Mouse (Mus musculus) adrenal gland, postnatal 14 days (tissue): ENCODE results near the gene C87436. TPM values are rescaled to one million over a fixed set of nuclear protein-coding genes. Genes with fewer than 3 reads are reported as not detected.

Source experiments
- DNase-seq: peaks from one replicate; pipeline ENCODE4 v3.0.0; 2021; ENCODE audit warnings: mixed read lengths
- long read RNA-seq, 2 experiments: library from polyadenylated mRNA; stranded (forward); transcript quantifications; one replicate each; pipeline ENCODE4 v2.0.0; 2021
- total RNA-seq: library from RNA; stranded (reverse); gene quantifications from 2 replicates; pipeline ENCODE4 v1.2.3, GENCODE M21; 2021

Gene C87436
- 15.6 and 16.4 TPM in 2 replicates for total RNA-seq
- long read RNA-seq, experiment 1, transcript C87436-201 (10 exons, 2,534 nt), result major isoform, 6 of 23 reads
- long read RNA-seq, experiment 1, partial matches to known transcripts, result 0 of 23 reads
- long read RNA-seq, experiment 1, other reads (novel, unspliced or antisense), result 16 of 23 reads
- long read RNA-seq, experiment 2, partial matches to known transcripts, result 2 of 19 reads
- long read RNA-seq, experiment 2, other reads (novel, unspliced or antisense), result 16 of 19 reads

- peak; percentile 96 for DNase-seq
Observed at GRCm38 (mm10) chr6:86438272-86439118, at the start of gene C87436. Gene C87436 (plus strand): TSS chr6:86438374.

- DNase-seq, result no peak
Observed at GRCm38 (mm10) chr6:86388461-86388860, 49.7 kb upstream of the C87436 start.

GRCm38 (mm10) chr6:86391326-86391725 lies 46.8 kb upstream of the C87436 start:
- no peak for DNase-seq

GRCm38 (mm10) chr6:86393187-86393586 lies 45.0 kb upstream of the C87436 start:
- DNase-seq, result peak; percentile 21

DNA sequence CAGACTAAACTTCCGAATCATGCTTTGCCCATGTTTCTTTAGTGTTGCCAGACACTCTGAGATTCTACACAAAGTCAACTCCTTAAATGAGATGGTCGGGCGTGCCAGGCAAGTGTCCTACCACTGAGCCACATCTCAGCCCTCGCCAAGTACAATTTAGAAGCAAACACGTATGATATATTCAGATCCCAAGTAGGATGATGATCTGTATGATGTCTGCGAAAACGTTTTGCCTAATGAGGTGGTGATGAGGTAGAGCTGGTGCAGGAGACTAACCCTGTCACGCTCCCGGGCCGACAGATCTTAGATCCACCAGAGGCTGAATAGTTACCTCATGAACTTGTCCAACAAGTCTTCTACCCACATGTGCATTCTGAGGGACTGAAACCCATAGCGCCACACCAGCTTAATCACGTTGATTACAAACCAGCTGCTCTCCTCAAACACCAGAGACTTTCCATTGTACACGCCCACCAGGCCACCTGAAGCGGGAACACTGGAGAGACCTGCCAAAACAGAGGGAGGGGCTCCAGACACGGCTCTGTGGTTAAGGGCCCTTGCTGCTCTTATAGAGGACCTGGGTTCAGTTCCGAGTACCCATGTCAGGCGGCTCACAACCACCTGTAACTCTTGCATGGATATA lies 44.0 kb upstream of the C87436 start:
- DNase-seq, result no peak

GRCm38 (mm10) chr6:86395021-86395420 lies 43.2 kb upstream of the C87436 start:
- no peak for DNase-seq

GRCm38 (mm10) chr6:86395969-86396368 lies 42.2 kb upstream of the C87436 start:
- no peak for DNase-seq

DNA sequence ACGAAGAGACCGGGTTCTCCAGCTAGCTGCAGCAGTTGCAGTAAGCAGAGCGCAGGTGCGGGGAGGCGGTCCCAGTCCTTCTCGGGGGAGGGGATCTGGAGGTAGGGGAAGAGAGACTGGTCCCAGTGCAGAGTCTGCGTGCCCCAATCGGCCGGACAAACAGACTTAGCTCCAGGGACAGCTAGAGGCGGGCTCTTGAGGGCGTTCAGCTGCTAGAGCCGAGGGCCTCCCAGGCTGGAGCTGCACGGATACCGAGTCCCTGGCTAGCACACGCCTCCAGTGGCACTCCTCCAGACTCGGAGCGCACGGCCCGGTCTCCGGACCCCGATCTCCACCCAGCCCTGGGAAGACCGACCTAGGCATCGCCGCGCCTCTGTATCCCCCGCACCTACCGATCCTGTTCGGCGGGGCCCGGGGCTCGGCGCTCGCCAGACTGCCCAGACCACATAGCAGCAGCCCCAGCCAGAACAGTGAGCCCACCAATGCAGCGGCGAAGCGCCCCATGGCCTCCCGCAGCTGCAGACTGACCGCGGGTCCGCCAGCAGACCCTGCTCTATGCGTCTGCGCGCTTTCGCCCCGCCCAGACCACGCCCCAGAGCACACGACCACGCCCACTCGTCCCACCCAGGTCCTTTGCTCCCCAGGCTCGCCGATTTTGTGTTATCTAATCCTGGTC lies 41.5 kb upstream of the C87436 start, which contains the start of gene Pcyox1:
Gene Pcyox1 (minus strand): TSS at position 574 of the 676 bp plus-strand sequence.
- peak; percentile 93 for DNase-seq

DNA sequence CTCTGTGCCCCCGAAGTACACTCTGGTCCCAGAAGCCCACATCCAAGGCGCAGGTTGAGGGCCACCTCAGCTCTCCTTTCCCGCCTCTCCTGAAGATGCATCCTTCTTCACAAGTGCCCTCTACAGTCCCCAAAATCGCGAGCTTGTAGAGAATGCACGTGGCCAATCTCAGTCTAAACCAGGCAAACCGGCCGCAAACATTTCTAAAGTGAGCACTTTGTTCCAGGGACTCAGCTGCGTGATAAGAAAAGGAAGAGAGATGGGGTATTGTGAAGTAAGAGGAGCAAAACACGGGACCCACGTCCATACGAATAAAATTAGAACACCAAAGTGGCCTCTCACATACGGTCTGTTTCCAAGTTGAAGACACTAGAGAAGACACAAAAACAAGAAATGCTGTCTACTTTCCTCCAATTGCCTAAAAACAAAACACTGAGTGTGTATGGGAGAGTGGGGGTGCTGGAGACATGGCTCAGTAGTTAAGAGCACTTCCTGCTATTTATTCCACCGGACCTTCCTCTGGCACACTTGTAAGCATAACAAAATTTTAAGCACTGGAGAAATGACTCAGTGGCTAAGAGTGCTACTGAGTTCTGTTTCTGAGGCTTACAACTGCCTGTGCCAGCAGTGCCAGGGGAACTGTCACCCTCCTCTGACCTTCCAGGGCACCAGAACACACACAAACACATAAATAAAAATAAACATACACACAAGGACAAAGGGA lies 40.8 kb upstream of the C87436 start:
- no peak for DNase-seq

GRCm38 (mm10) chr6:86398986-86399385 lies 39.2 kb upstream of the C87436 start:
- no peak for DNase-seq

- DNase-seq, result no peak
Observed at GRCm38 (mm10) chr6:86399995-86400394, 38.2 kb upstream of the C87436 start.

- DNase-seq, result peak; percentile 86
Observed at GRCm38 (mm10) chr6:86400972-86401371, 37.2 kb upstream of the C87436 start.

DNA sequence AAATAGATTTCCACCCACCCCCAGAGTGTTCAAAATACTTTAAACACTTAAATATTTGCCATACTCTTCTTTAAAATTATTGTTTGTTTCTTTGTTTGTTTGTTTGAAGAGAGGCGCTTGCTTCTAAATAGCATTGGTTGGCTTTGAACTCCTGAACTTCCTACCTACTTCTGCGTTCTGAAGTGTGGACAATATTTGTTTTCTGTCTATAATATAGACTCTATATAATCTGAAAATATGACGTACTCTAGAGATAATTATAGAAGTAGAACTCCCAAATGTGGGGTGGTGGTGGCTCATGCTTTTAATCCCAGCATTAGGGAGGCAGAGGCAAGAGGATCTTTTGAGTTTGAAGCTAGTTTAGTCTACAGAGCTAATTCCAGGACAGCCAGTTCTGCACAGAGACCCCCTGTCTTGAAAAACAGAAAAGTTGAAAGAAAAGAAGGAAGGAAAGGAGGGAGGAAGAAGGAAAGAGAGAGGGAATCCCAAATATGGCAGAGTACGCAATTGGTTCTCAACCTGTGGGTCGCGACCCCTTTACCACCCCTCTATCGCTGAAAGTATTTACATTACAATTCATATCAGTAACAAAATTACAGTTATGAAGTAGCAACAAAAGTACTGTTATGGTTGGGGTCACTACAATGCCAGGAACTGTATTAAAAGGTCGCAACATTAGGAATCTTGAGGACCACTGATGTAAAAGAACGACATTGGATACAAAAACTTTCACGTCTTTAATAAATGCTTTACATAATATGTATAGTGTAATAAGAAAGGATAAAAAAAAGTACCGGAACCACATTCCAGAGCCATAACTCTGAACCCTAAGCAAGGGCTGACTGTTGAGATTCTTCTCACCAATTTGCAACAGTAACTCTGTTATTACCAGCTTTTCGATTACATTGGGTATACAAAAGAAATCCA lies 35.2 kb upstream of the C87436 start:
- DNase-seq, result no peak

DNA sequence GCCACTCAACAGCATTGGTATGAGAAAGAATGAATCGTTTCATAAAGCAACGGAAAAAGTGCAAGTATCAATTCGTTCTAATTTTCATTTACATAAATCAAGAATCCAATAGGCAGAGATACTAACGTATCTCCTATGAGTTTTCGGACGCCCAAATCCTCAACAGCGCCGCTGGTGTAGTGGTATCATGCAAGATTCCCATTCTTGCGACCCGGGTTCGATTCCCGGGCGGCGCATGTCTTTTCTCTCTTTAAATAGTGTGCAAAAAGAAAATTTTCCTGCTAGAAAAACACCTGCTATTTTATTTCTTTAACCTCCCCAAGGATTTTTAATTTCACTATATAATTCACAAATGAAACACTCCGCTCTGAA lies 34.5 kb upstream of the C87436 start:
- peak; percentile 88 for DNase-seq

GRCm38 (mm10) chr6:86404100-86404861 lies 33.9 kb upstream of the C87436 start, which contains the start of gene Tia1:
Gene Tia1 (plus strand): TSS chr6:86404219.
- DNase-seq, result peak; percentile 99

DNA sequence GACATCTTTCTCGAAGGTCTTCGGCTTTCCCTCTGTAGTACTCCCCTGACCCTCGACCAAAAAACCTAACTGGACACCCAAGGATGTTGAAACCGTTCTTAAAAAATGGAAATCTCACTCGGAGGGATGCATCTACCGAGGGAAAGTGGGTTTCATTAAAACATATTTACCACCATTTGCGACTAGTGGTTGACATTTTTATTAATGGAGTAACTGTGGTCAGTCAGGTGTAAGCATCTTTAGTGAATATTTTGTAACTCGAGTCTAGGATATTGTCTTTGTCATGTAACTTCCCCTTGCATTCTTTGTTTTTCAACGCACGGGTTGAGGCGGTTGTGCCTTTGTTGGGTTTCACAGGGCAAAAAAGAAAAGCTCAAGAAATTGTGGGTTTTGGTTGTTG lies 33.2 kb upstream of the C87436 start:
- no peak for DNase-seq

DNA sequence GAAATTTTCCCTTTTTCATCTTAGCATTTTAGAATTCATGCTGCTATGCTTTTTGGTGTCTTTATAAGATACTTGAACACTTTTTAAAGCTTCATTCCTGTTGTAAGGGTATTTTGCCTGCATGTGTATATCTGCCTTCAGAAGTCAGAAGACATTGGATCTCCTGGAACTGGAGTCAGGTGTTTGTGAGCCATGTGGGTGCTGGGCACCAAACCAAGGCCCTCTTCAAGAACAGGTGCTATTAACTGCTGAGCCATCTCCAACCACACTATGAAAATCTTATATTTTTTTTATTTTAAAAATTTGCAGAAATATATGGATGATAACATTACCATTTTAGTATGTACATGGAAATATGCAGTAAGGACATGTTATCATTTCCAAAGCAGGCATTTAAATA lies 31.9 kb upstream of the C87436 start:
- no peak for DNase-seq

DNA sequence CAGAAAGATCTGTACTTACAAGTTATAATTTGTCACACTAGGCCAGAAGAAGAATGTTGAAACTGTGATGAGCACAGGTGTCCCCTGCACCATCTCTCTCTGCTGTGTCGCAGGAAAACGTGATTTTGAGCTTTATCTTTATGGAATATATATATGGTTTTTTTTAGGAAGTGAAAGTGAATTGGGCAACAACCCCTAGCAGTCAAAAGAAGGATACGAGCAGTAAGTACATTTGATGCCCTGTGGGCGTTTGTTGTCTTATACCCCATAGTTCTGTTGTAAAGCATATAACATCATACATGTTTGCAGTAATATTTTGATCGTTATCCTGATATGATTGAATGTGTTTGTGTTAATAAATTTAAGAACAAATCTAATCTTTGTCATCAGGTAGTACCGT lies 19.5 kb upstream of the C87436 start:
- no peak for DNase-seq

DNA sequence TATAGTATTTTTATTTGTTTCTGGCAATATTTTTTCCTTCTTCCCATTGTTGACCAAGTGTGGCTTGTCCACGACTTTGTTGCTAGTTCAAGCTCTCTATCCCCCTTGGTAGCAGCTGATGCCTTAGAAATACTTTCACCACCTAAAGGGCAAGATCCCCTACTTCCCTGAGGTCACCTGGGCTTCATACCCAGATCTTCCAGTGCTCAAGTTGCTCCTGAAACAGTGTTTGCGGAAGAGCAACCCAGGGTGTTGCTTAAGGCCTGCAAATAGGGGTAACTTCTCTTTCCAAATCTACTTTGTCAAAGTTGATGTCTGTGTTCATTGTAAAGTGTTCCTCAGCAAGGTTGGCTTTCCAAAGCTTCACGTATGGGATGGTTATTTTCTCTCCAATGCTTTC lies 18.9 kb upstream of the C87436 start:
- no peak for DNase-seq

GRCm38 (mm10) chr6:86420491-86420890 lies 17.7 kb upstream of the C87436 start:
- DNase-seq, result peak; percentile 42
